Mouse (Mus musculus) lung, embryonic 16.5 days (tissue): ENCODE data around the gene Olfr172. TPM values are rescaled to one million over a fixed set of nuclear protein-coding genes. Genes with fewer than 3 reads are reported as not detected.

Source experiments
- ATAC-seq: fragments of 200-750 bp; cut with Nextera tagmentation; 2 replicates; pipeline ENCODE4 v1.8.0; 2017; ENCODE audit warnings: low read depth, mild to moderate bottlenecking, moderate library complexity
- H3K27ac ChIP-seq: fragments of 300-500 bp; sonication (generic); 2 replicates; pipeline ENCODE4 v1.5.1; 2014; ENCODE audit warnings: mild to moderate bottlenecking, control low read depth, low read length
- H3K27me3 ChIP-seq: fragments of 300-500 bp; sonication (generic); 2 replicates; pipeline ENCODE4 v1.6.1; 2014; ENCODE audit warnings: low read depth, low read length, mixed read lengths; ENCODE audit not compliant: control insufficient read depth, insufficient read depth
- H3K36me3 ChIP-seq: fragments of 300-500 bp; sonication (generic); 2 replicates; pipeline ENCODE4 v1.6.1; 2014; ENCODE audit warnings: low read length; ENCODE audit not compliant: control insufficient read depth, insufficient read depth
- H3K4me1 ChIP-seq: fragments of 300-500 bp; sonication (generic); replicated peaks from 2 replicates; pipeline ENCODE4 v1.6.1; 2014; ENCODE audit warnings: low read length, mixed read lengths; ENCODE audit not compliant: control insufficient read depth, insufficient read depth
- H3K4me2 ChIP-seq: fragments of 300-500 bp; sonication (generic); 2 replicates; pipeline ENCODE4 v1.6.1; 2014; ENCODE audit warnings: low read depth, low read length, control low read depth
- H3K4me3 ChIP-seq: fragments of 300-500 bp; sonication (generic); 2 replicates; pipeline ENCODE4 v1.5.1; 2014; ENCODE audit warnings: mild to moderate bottlenecking, low read length, control low read depth
- H3K9ac ChIP-seq: fragments of 300-500 bp; sonication (generic); 2 replicates; pipeline ENCODE4 v1.6.1; 2014; ENCODE audit warnings: low read length, control low read depth
- H3K9me3 ChIP-seq: fragments of 300-500 bp; sonication (generic); 2 replicates; pipeline ENCODE4 v1.6.1; 2016; ENCODE audit warnings: low read length; ENCODE audit not compliant: control insufficient read depth
- WGBS: fragments of 180-500 bp; shearing (Covaris S2); extraction: QIAGEN DNeasy Blood & Tissue Kit; methylation state at CpG from one replicate; pipeline ENCODE4 v1.1.7; 2014; 5-methylcytosine and 5-hydroxymethylcytosine counted together
- polyA plus RNA-seq: library from polyadenylated mRNA; unstranded; fragments of >200 nt; fragmentation: Nextera tagmentation; extraction: Ambion mirVana; gene quantifications from 2 replicates; pipeline ENCODE4 v1.2.1, GENCODE M21; 2015

Gene Olfr172
- polyA plus RNA-seq: not detected in 2 replicates

DNA sequence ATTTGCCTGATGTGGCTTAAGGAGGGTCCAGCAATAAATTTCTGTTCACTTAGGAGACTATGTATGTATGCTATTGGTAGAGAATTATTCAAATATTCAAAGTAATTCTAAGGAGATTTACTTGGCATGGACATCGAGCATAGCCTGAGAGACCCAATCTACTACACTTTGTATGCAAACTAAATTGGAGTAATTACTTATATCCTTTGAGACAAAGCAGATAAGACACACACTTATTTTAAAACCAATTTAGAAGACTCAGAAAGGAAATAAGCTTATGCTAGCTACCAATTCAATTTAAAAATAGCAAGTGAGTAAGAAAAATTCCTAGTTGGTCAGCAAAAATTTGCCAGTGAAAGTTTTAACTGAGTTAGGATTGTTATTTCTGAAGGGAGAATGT is at the start of gene Olfr172:
Gene Olfr172, minus strand, starts transcription at position 101 of the 400 bp plus-strand sequence.
- Histone ChIP-seq H3K4me3 (no peak within 1 kb of the TSS), H3K9me3 (no peaks in the 10 kb centered on the region), H3K4me2 (no peak within 1 kb of the TSS), H3K4me1 (no peaks in the 10 kb centered on the region), H3K27me3 (no peaks in the 10 kb centered on the region), H3K27ac (no peak within 1 kb of the TSS), H3K9ac (no peak within 1 kb of the TSS), H3K36me3 (no peaks in the 10 kb centered on the region)
- no peak for ATAC-seq
- 81% methylated on average over 1 of the region's 1 CpGs for WGBS

DNA sequence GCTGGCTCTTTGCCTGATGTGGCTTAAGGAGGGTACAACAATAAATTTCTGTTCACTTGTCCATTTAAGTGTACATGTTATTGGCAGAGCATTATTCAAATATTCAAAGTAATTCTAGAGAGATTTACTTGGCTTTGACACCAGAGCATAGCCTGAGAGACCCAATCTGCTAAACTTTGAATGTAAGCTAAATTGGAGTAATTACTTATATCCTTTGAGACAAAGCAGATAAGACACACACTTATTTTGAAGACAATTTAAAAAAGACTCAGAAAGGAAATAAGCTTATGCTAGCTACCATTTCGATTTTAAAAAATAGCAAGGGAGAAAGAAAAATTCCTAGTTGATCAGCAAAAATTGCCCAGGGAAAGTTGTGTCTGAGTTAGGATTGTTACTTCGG is 37.2 kb upstream of the Olfr172 start, which contains the start of gene Olfr173:
Gene Olfr173, minus strand, starts transcription at position 101 of the 400 bp plus-strand sequence.
- Histone ChIP-seq H3K4me3 (no peak within 1 kb of the TSS), H3K9me3 (no peaks in the 10 kb centered on the region), H3K27me3 (no peaks in the 10 kb centered on the region), H3K27ac (no peak within 1 kb of the TSS), H3K9ac (no peak within 1 kb of the TSS), H3K4me1 (no peaks in the 10 kb centered on the region), H3K4me2 (no peak within 1 kb of the TSS), H3K36me3 (no peaks in the 10 kb centered on the region)
- WGBS: 59% methylated on average over 2 of the region's 2 CpGs
- no peak for ATAC-seq

DNA sequence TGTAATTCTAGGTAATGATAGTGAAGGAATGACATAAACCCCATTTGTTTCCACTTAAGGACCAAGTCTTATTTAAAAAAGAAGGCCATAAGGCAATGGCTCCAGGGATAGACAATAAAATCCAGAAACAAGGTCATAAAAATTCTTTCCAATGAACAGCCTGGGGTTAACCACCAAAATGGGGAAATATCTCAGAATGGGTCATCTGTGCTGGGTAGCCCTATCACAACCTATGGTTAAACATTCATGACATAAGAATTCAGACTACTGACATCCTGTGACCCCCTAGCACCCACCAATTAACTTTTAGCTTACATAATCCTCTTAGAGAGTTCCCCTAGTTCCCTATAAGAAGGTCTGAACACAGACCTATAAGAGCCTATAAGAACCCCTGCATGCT is 6.8 kb downstream of the Olfr172 start:
- Histone ChIP-seq H3K27me3 (no peaks in the 10 kb centered on the region), H3K9ac (no peak overlapping the region), H3K27ac (no peak overlapping the region), H3K4me3 (no peak overlapping the region), H3K36me3 (no peaks in the 10 kb centered on the region), H3K9me3 (no peaks in the 10 kb centered on the region), H3K4me2 (no peak overlapping the region), H3K4me1 (no peaks in the 10 kb centered on the region)
- ATAC-seq: no peak

DNA sequence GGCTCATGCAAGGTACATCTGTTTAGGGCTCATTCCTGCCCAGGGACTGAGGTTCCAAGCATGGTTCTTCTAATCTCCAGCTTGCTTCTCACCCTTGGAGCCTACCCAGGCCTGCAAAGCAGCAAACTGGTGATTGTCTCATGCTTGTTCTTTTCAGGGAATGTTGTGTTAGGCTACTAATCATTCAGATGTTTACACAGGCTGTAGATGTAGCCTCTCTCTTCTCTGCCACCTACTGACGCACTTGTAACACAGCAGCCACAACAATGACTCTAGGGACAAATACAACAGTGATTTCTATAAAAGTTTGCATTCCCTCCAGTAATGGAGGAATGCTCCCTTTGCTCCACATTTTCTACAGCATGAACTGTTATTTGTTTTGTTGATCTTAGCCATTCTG is 11.7 kb downstream of the Olfr172 start:
- H3K27ac ChIP-seq: no peak overlapping the region
- H3K36me3 ChIP-seq: no peaks in the 10 kb centered on the region
- WGBS: 21% methylated on average over 1 of the region's 1 CpGs
- H3K9me3 ChIP-seq: no peaks in the 10 kb centered on the region
- no peak overlapping the region for H3K9ac ChIP-seq
- ATAC-seq: no peak
- no peak overlapping the region for H3K4me3 ChIP-seq
- no peak overlapping the region for H3K4me2 ChIP-seq
- H3K4me1 ChIP-seq: no peaks in the 10 kb centered on the region
- H3K27me3 ChIP-seq: no peaks in the 10 kb centered on the region

DNA sequence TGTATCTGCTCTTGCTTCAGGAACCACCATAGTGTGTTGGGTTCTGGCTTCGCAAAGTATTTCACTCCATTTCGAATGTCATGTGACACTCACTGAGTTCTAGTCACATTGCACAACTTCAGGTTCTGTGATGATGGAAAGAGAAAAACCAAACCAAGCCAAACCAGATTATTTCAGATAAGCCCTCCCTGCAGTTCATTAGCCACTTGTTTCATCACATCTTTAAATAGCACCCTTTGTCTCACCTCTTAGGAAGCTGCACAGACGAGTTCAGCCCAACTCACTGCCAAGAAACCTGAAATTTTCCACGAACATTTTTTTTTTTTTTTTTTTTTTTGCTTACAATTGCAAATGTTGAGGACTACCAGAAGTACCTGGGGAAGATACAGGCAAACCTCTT is 16.3 kb downstream of the Olfr172 start:
- ATAC-seq: no peak
- Histone ChIP-seq H3K36me3 (no peaks in the 10 kb centered on the region), H3K27ac (no peak overlapping the region), H3K9ac (no peak overlapping the region), H3K27me3 (no peaks in the 10 kb centered on the region), H3K4me3 (no peak overlapping the region), H3K4me1 (no peaks in the 10 kb centered on the region), H3K4me2 (no peak overlapping the region), H3K9me3 (no peaks in the 10 kb centered on the region)
- WGBS: 53% methylated on average over 4 of the region's 4 CpGs

DNA sequence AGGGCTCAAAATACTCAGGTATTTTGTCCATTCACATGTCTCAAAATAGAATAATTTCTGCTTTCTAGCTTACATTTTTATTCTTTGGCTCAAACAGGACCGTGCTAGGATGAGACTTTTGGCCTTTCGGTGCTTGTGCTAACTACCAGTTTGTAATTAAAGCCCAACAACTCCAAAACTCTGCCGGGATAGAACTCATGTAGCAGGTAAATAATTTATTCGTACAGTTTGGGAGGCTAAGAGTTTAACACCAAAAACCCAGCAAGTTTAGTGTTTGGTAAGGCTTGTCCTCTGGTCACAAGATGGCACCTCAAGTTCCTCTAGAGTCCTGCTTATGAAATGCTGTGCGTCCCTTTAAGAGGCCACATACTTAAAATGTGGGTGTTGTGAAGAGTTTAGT is 22.2 kb downstream of the Olfr172 start:
- no peaks in the 10 kb centered on the region for H3K36me3 ChIP-seq
- no peak overlapping the region for H3K9ac ChIP-seq
- H3K4me2 ChIP-seq: no peak overlapping the region
- ATAC-seq: no peak
- H3K4me1 ChIP-seq: no peaks in the 10 kb centered on the region
- H3K9me3 ChIP-seq: no peaks in the 10 kb centered on the region
- H3K27me3 ChIP-seq: no peaks in the 10 kb centered on the region
- H3K27ac ChIP-seq: no peak overlapping the region
- H3K4me3 ChIP-seq: no peak overlapping the region
- WGBS: 89% methylated on average over 5 of the region's 5 CpGs

DNA sequence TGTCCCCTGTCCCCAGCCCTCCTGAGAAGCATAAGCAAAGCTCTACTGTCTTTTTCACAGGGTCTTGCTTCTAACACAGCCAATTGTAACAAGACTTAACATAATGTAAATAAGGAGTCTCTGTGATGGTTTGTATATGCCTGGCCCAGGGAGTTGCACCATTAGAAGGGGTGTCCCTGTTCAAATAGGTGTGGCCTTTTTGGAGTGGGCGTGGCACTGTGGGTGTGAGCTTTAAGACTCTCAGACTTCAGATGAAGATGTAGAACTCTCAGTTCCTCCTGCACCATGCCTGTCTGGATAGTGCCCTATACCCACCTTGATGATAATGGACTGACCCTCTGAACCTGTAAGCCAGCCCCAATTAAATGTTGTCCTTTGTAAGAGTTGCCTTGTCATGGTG is 24.2 kb downstream of the Olfr172 start:
- H3K9ac ChIP-seq: no peak overlapping the region
- peaks cover 3% of the 10 kb centered on the region; the same call in 1 of the 2 replicates for H3K36me3 ChIP-seq
- no peak overlapping the region for H3K4me3 ChIP-seq
- H3K4me1 ChIP-seq: no peaks in the 10 kb centered on the region
- H3K4me2 ChIP-seq: no peak overlapping the region
- no peaks in the 10 kb centered on the region for H3K9me3 ChIP-seq
- 80% methylated on average over 1 of the region's 1 CpGs for WGBS
- H3K27ac ChIP-seq: no peak overlapping the region
- ATAC-seq: no peak
- H3K27me3 ChIP-seq: no peaks in the 10 kb centered on the region

DNA sequence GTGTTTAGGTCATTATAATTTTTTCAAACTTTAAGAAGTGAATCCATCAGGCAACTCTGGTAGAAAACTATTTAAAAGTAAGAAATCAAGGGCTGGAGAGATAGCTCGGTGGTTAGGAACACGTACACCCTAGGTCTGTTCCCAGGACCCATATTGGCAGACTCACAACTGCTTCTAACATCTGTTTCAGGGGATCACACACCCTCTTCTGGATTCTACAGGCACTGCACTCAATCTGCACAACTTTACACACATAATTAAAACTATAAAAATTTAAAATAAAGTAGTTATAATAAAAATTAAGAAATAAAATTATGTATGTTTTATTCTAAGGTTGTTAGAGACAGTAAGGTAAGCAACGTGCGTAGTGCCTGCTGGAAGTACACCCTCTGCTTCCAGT is 24.8 kb downstream of the Olfr172 start:
- 77% methylated on average over 4 of the region's 4 CpGs for whole genome bisulfite sequencing
- Histone ChIP-seq H3K27me3 (no peaks in the 10 kb centered on the region), H3K9ac (no peak overlapping the region), H3K27ac (no peak overlapping the region), H3K4me1 (no peaks in the 10 kb centered on the region), H3K4me3 (no peak overlapping the region), H3K4me2 (no peak overlapping the region), H3K36me3 (peaks cover 4% of the 10 kb centered on the region), H3K9me3 (no peaks in the 10 kb centered on the region)
- ATAC-seq: no peak

DNA sequence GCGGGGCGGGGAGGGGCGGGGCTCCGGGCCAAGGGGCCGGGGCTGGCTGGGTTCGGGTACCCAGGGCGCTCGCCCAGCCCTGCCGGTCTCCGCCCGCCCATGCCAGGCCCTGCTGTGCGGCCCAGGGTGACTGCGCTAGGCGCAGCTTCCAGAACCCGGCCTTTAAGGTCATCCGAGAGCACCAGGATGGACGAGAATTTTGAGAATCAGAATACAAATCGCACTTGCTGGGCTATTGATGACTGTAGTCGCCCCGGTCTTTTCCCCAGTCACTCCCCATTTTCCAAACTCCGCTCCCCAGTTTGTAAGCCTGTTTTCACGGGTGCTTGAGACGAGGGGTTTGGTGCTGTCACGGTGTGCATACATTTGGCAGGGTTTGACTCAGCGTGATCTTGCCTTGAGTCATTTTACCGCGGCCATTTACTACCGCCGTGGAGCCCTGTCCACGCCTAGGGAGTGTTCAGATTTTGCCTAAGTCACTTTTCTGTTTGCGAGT is 34.8 kb downstream of the Olfr172 start:
- Histone ChIP-seq H3K9me3 (no peaks in the 10 kb centered on the region), H3K4me3 (peak overlapping the region; percentile 83), H3K4me2 (peak overlapping the region; percentile 84), H3K27ac (peak overlapping the region; percentile 87), H3K9ac (peak overlapping the region; percentile 74), H3K36me3 (peaks cover 18% of the 10 kb centered on the region), H3K27me3 (no peaks in the 10 kb centered on the region; the same call in 1 of the 2 replicates), H3K4me1 (peaks cover 6% of the 10 kb centered on the region)
- ATAC-seq: peak; percentile 91
- under 1% methylated on average over 23 of the region's 31 CpGs for WGBS
